Mouse (Mus musculus) kidney, embryonic 14.5 days (tissue): ENCODE measurements at regions not wholly inside any gene's neighbourhood (a gene's known extent, or its start where the extent isn't known, plus 50 kb on each side); places are given as distances from the start of the nearest gene placed in this dataset.

Source experiments
- ATAC-seq: fragments of 200-750 bp; cut with Nextera tagmentation; 2 replicates; pipeline ENCODE4 v1.8.0; 2017; ENCODE audit warnings: moderate number of reproducible peaks, mild to moderate bottlenecking, moderate TSS enrichment, moderate library complexity; ENCODE audit not compliant: low FRiP score, low TSS enrichment
- H3K27ac ChIP-seq: fragments of 300-500 bp; sonication (generic); 2 replicates; pipeline ENCODE4 v1.5.1; 2014; ENCODE audit warnings: low read depth, mild to moderate bottlenecking, low read length, moderate library complexity, mixed read lengths
- H3K27me3 ChIP-seq: fragments of 300-500 bp; sonication (generic); 2 replicates; pipeline ENCODE4 v1.6.1; 2014; ENCODE audit warnings: mild to moderate bottlenecking, low read length; ENCODE audit not compliant: control insufficient read depth, insufficient read depth
- H3K36me3 ChIP-seq: fragments of 300-500 bp; sonication (generic); 2 replicates; pipeline ENCODE4 v1.6.1; 2014; ENCODE audit warnings: low read length, mixed read lengths; ENCODE audit not compliant: control insufficient read depth, insufficient read depth
- H3K4me1 ChIP-seq: fragments of 300-500 bp; sonication (generic); 2 replicates; pipeline ENCODE4 v1.6.1; 2014; ENCODE audit warnings: low read length, mixed read lengths; ENCODE audit not compliant: control insufficient read depth, insufficient read depth
- H3K4me2 ChIP-seq: fragments of 300-500 bp; sonication (generic); replicated peaks from 2 replicates; pipeline ENCODE4 v1.6.1; 2014; ENCODE audit warnings: low read depth, mild to moderate bottlenecking, low read length
- H3K4me3 ChIP-seq: fragments of 300-500 bp; sonication (generic); 2 replicates; pipeline ENCODE4 v1.5.1; 2014; ENCODE audit warnings: mild to moderate bottlenecking, low read length
- H3K9ac ChIP-seq: fragments of 300-500 bp; sonication (generic); 2 replicates; pipeline ENCODE4 v1.6.1; 2014; ENCODE audit warnings: low read depth, mild to moderate bottlenecking, low read length, moderate library complexity
- H3K9me3 ChIP-seq: fragments of 300-500 bp; sonication (generic); 2 replicates; pipeline ENCODE4 v1.6.1; 2016; ENCODE audit warnings: low read length; ENCODE audit not compliant: control insufficient read depth
- WGBS: fragments of 180-500 bp; shearing (Covaris S2); extraction: QIAGEN DNeasy Blood & Tissue Kit; methylation state at CpG from one replicate; pipeline ENCODE4 v1.1.7; 2014; 5-methylcytosine and 5-hydroxymethylcytosine counted together

- Histone ChIP-seq H3K4me2 (no peak overlapping the region), H3K9me3 (no peaks in the 10 kb centered on the region), H3K4me3 (no peak overlapping the region), H3K9ac (no peak overlapping the region), H3K27ac (no peak overlapping the region), H3K36me3 (no peaks in the 10 kb centered on the region), H3K4me1 (no peaks in the 10 kb centered on the region), H3K27me3 (no peaks in the 10 kb centered on the region)
- 41% methylated on average over 4 of the region's 4 CpGs for WGBS
- ATAC-seq = no peak
Measured at GRCm38 (mm10) chr3:66646251-66646650, 334.9 kb upstream of the Rsrc1 start.

- Histone ChIP-seq H3K27ac (no peak overlapping the region), H3K4me1 (no peaks in the 10 kb centered on the region), H3K36me3 (no peaks in the 10 kb centered on the region), H3K9ac (no peak overlapping the region), H3K9me3 (no peaks in the 10 kb centered on the region), H3K4me3 (no peak overlapping the region), H3K4me2 (no peak overlapping the region), H3K27me3 (no peaks in the 10 kb centered on the region)
- ATAC-seq = no peak
- WGBS = 90% methylated on average over 4 of the region's 4 CpGs
Measured at GRCm38 (mm10) chr3:66649271-66649670, 331.9 kb upstream of the Rsrc1 start.

GRCm38 (mm10) chr3:66650076-66650748, 331.0 kb upstream of the Rsrc1 start:
- Histone ChIP-seq H3K9ac (no peak overlapping the region), H3K27ac (no peak overlapping the region), H3K4me2 (no peak overlapping the region), H3K27me3 (no peaks in the 10 kb centered on the region), H3K36me3 (no peaks in the 10 kb centered on the region), H3K9me3 (no peaks in the 10 kb centered on the region), H3K4me1 (no peaks in the 10 kb centered on the region), H3K4me3 (no peak overlapping the region)
- WGBS = 46% methylated on average over 15 of the region's 15 CpGs
- ATAC-seq = peak; percentile 60; the same call in 1 of the 2 replicates

GRCm38 (mm10) chr3:66650749-66651472, 330.3 kb upstream of the Rsrc1 start:
- Histone ChIP-seq H3K9ac (no peak overlapping the region), H3K9me3 (no peaks in the 10 kb centered on the region), H3K36me3 (no peaks in the 10 kb centered on the region), H3K4me2 (no peak overlapping the region; the same call in 1 of the 2 replicates), H3K4me3 (no peak overlapping the region; the same call in 1 of the 2 replicates), H3K27ac (no peak overlapping the region), H3K27me3 (no peaks in the 10 kb centered on the region), H3K4me1 (no peaks in the 10 kb centered on the region)
- WGBS = 41% methylated on average over 16 of the region's 16 CpGs
- ATAC-seq = 0 out of 2 replicates have a peak, but pooled peaks have one; percentile 49

- no peaks in the 10 kb centered on the region for H3K36me3 ChIP-seq
- no peaks in the 10 kb centered on the region for H3K27me3 ChIP-seq
- no peak overlapping the region for H3K9ac ChIP-seq
- WGBS = 92% methylated on average over 7 of the region's 7 CpGs
- no peak overlapping the region for H3K27ac ChIP-seq
- ATAC-seq = no peak
- H3K4me3 ChIP-seq = no peak overlapping the region
- H3K4me2 ChIP-seq = no peak overlapping the region
- no peaks in the 10 kb centered on the region for H3K4me1 ChIP-seq
- H3K9me3 ChIP-seq = no peaks in the 10 kb centered on the region
Measured at GRCm38 (mm10) chr3:66652139-66652846, 328.9 kb upstream of the Rsrc1 start.

- no peak for ATAC-seq
- no peak overlapping the region for H3K27ac ChIP-seq
- WGBS = 86% methylated on average over 2 of the region's 2 CpGs
- no peaks in the 10 kb centered on the region for H3K4me1 ChIP-seq
- H3K9ac ChIP-seq = no peak overlapping the region
- no peaks in the 10 kb centered on the region for H3K27me3 ChIP-seq
- H3K9me3 ChIP-seq = no peaks in the 10 kb centered on the region
- H3K4me2 ChIP-seq = no peak overlapping the region
- H3K36me3 ChIP-seq = no peaks in the 10 kb centered on the region
- no peak overlapping the region for H3K4me3 ChIP-seq
Measured at GRCm38 (mm10) chr3:66653961-66654360, 327.2 kb upstream of the Rsrc1 start.

GRCm38 (mm10) chr3:66654860-66655259, 326.3 kb upstream of the Rsrc1 start:
- Histone ChIP-seq H3K36me3 (no peaks in the 10 kb centered on the region), H3K27me3 (no peaks in the 10 kb centered on the region), H3K4me1 (no peaks in the 10 kb centered on the region), H3K9me3 (no peaks in the 10 kb centered on the region), H3K27ac (no peak overlapping the region), H3K9ac (no peak overlapping the region), H3K4me3 (no peak overlapping the region), H3K4me2 (no peak overlapping the region)
- 61% methylated on average over 1 of the region's 1 CpGs for WGBS
- ATAC-seq = no peak

- Histone ChIP-seq H3K27me3 (no peaks in the 10 kb centered on the region), H3K9me3 (no peaks in the 10 kb centered on the region), H3K4me2 (no peak overlapping the region), H3K9ac (no peak overlapping the region), H3K4me1 (no peaks in the 10 kb centered on the region), H3K4me3 (no peak overlapping the region), H3K36me3 (no peaks in the 10 kb centered on the region), H3K27ac (no peak overlapping the region)
- 82% methylated on average over 5 of the region's 5 CpGs for WGBS
- no peak for ATAC-seq
Measured at GRCm38 (mm10) chr3:66656458-66656857, 324.7 kb upstream of the Rsrc1 start.

- no peak overlapping the region for H3K27ac ChIP-seq
- 45% methylated on average over 5 of the region's 5 CpGs for WGBS
- H3K4me1 ChIP-seq = no peaks in the 10 kb centered on the region
Measured at GRCm38 (mm10) chr3:66660555-66660954, 320.6 kb upstream of the Rsrc1 start.

More at GRCm38 (mm10) chr3:66660555-66660954, 320.6 kb upstream of the Rsrc1 start:
- Histone ChIP-seq H3K36me3 (no peaks in the 10 kb centered on the region), H3K4me3 (no peak overlapping the region), H3K27me3 (no peaks in the 10 kb centered on the region), H3K4me2 (no peak overlapping the region), H3K9me3 (no peaks in the 10 kb centered on the region), H3K9ac (no peak overlapping the region)
- no peak for ATAC-seq
